Mouse (Mus musculus) kidney, adult 18-20 months (tissue): ENCODE measurements around the gene Kynu.
A peak's percentile ranks its signal among the peaks of the same experiment; 100 is the strongest.

Experiments
- DNase-seq: peaks from one replicate; pipeline ENCODE4 v3.0.0; 2021

The Kynu gene

GRCm38 (mm10) chr2:43669588-43669987, 114.5 kb downstream of the Kynu start:
- no peak for DNase-seq

- peak; percentile 51 for DNase-seq
Observed at GRCm38 (mm10) chr2:43673619-43674018, 118.5 kb downstream of the Kynu start.

DNA sequence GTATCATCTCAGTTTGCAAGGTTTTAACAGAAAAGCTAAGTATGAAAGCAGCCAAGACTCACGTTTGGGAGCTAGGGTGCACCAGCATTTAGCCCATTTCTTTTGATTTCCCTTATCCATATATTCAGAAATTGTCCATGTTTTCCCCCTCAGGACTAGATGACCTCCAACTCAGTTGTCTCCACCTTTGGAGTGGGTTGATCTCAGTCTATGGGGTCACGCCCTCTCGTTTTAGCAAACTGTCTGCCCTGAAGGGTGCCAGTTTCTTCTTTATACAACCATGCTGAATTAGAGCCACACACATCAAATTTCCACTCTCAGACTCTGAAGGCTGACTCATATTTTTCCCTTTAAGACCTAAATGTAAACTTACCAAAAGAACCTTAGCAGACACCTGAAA, 119.0 kb downstream of the Kynu start:
- no peak for DNase-seq

- DNase-seq, result no peak
Observed at GRCm38 (mm10) chr2:43675277-43675676, 120.1 kb downstream of the Kynu start.

DNA sequence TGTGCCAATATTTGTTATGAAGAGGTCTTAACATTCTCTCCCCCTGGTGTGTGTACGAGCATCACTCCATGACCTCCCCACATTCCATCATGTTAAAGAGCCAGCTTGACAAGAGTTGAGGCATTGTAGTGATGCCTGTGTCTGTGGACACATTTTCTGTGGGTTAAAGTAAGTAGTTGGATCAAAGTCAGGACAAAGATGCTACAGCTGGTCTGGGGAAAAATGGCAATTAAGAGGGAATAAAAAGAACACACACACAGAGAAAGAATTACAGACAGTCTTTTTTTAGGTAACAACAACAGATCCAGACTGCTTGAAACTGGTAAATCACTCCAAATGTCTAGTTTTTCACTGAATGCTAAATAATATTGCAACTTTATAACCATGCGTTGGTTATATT, 135.3 kb downstream of the Kynu start:
- DNase-seq, result no peak

DNA sequence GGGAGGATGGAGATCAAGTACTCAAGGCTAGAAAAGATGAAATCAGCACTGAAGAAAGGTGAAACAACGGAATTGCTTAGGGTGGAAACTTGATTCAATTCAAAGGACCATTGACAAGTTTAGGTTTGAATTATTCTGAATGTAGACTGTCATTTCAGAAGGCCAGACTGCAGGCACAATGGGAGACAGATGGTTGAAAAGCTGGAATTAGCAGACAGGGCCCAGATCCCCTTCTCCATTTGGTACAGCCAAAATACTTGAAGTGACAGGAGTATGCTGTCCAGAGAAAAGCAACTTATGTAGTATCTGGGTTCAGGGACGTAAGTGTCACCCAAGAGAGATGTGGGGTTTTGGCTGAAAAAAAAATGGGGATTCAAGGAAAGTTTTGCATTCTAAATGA, 136.2 kb downstream of the Kynu start:
- DNase-seq, result no peak

DNA sequence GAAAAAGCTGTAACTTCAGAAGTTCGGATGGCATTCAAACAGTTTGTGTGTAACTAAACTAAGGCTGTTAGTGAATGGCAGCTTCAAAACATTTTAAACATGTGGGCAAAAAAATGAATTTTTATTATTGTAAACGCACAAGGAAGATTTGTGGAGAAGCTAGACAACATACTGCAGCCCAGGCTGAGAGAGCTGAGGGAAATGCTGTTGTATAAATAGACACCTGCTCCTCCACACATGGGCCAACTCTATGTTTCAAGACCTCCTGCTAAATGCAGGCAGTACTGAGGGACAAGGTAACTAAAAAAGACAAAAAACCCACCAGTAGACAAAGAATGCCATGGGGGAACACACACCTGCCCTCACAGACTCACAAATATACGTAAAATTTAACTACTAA, 140.5 kb downstream of the Kynu start:
- no peak for DNase-seq

GRCm38 (mm10) chr2:43712611-43713138, 157.5 kb downstream of the Kynu start:
- DNase-seq, result no peak

DNA sequence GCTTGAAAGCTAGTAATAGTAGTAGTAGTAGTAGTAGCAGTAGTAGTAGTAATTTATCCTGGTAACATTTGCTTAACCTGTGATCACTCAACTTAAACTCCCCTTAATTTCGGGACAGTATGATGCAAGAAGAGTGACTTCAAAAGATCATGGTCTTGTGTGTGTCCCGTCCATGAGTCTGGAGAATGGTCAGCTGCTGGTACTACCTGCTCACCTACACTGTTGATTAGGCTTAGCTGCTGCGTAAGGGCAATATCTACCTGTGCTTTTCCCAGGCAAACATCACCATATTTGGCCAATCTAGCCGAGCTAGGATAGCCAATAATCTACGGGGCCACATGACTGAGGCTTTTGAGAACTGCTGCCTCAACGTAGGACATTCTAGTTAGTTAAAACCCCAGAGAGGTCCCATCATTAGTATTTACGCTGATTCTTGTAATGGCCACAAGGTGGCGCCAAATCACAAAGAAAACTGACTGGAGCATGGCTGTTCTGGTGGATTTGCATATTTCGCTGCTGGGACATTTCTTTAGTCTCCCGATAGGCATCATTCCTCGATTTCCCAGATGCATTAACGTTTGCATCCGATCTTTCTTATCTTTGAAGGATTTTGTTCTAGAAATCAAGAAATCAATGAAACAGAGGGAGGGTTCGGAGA, 167.4 kb downstream of the Kynu start:
- DNase-seq, result peak; percentile 64

DNA sequence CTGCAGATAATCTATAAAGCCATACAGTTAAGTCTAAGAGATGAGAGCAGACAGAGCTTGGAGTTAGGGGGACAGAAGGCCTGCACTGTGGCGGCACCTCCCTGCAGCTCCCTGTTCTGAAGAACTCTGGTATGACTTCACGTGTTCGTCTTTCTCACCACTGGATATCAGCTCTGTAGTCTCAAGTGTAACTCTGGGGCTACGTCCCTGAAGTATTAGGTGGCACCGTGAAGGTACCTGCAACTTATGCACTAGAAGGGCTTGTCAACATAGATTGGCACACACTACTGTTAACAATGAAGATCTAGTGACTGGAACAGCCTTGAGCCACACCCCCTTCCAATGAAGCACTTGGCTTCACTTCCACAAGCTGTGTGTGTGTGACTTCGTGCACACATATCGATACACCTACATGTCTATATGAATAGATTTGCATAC, 168.0 kb downstream of the Kynu start:
- no peak for DNase-seq

DNA sequence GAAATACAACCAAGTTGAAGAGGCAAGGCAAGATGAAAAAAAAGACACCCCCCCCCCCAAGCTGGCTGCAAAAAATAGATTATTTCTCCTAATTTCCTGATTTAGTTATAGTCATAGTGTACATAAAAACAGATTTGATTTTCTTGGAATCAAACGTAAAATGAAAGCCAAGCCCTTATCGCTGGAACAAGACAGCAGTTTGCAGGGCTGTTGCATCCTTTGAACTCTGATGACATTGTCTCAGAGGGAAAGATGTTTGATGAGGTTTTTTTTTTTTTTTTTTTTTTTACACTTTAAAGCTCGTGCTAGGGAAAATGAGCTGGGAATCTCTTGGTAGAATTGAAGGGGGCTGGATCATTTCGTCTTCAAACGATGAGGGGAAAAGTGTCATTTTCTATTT, 172.1 kb downstream of the Kynu start:
- DNase-seq, result no peak

- DNase-seq, result no peak
Observed at GRCm38 (mm10) chr2:43727693-43728092, 172.6 kb downstream of the Kynu start.

- DNase-seq, result no peak
Observed at GRCm38 (mm10) chr2:43728831-43729230, 173.7 kb downstream of the Kynu start.
